Mouse (Mus musculus) neural tube, embryonic 10.5 days (tissue): ENCODE results near the gene Setd1a.
"Not testable (repeated sequence)": the region's sequence is repeated elsewhere in the genome, so short reads cannot be mapped to it uniquely, and the experiment has no call there.

Experiments
- DNase-seq: peaks from one replicate; pipeline ENCODE4 v3.0.0-alpha.2; 2017; ENCODE audit warnings: low spot score; ENCODE audit errors: extremely low spot score

Setd1a gene

GRCm38 (mm10) chr7:127824176-127824871 lies 47.9 kb downstream of the Setd1a start, which contains the start of the genes Stx4a and Stx1b:
Gene Stx4a, plus strand, starts transcription at chr7:127824294.
Gene Stx1b, minus strand, starts transcription at chr7:127824549.
- DNase-seq, result peak; percentile 76

GRCm38 (mm10) chr7:127835550-127835949 lies 59.1 kb downstream of the Setd1a start:
- DNase-seq, result no peak

- no peak for DNase-seq
These were observed 61.0 kb downstream of the Setd1a start for GRCm38 (mm10) chr7:127837473-127837872.

- not testable (repeated sequence) for DNase-seq
These were observed 61.4 kb downstream of the Setd1a start for GRCm38 (mm10) chr7:127837878-127838277.

GRCm38 (mm10) chr7:127840031-127840430 lies 63.6 kb downstream of the Setd1a start:
- not testable (repeated sequence) for DNase-seq

GRCm38 (mm10) chr7:127840886-127841285 lies 64.4 kb downstream of the Setd1a start:
- no peak for DNase-seq

GRCm38 (mm10) chr7:127841340-127842000 lies 65.0 kb downstream of the Setd1a start:
- DNase-seq, result peak; percentile 90

- DNase-seq, result peak; percentile 64
These were observed 65.7 kb downstream of the Setd1a start for GRCm38 (mm10) chr7:127842001-127842718.
